Mouse (Mus musculus) megakaryocyte-erythroid progenitor cell, adult 5-6 weeks (primary cell): ENCODE data around the gene Urod. TPM values are rescaled to one million over a fixed set of nuclear protein-coding genes. Genes with fewer than 3 reads are reported as not detected.
A peak's percentile ranks its signal among the peaks of the same experiment; 100 is the strongest.

Experiments used
- ATAC-seq: replicated peaks from 2 replicates; pipeline ENCODE4 v1.8.0; 2016; ENCODE audit warnings: mild to moderate bottlenecking, inconsistent platforms; ENCODE audit not compliant: severe bottlenecking, poor library complexity, low FRiP score, low TSS enrichment
- total RNA-seq, 2 experiments: library from RNA; stranded (forward) in 1 of 2; stranded (reverse) in 1 of 2; fragments of 200-1000, 215-1000 nt in 1 of 2; fragments of >200 nt in 1 of 2; fragmentation: Nextera tagmentation in 1 of 2; gene quantifications; 2 replicates each; pipeline ENCODE4 v1.2.3; 2014 to 2017

Gene Urod
- total RNA-seq, 2 experiments from 2014 or later = 163 to 304 TPM

GRCm38 (mm10) chr4:116999513-117000154 lies 5.4 kb upstream of the Urod start:
- ATAC-seq = no peak

DNA sequence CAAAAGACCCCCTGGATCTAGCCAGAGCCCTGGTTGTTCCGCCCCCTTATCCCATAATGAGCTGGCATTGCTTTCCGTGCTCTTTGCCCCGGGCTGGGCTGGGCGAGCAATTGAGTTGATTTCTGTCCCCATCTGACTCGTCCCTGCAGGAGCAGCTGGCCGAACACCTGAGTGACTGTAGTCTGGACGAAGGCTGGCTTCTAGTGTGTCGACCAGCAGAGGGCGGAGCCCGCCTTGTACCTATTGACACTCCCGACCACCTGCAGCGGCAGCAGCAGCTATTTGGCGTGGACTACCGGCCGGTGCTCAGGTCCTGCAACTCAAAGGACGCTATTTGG lies 1.6 kb upstream of the Urod start:
- ATAC-seq = no peak

- 0 out of 2 replicates have a peak, but pooled peaks have one; percentile 15 for ATAC-seq
Measured at GRCm38 (mm10) chr4:116995131-116995797, 1.1 kb upstream of the Urod start, which contains the start of gene Hectd3. Gene Hectd3 (plus strand): TSS chr4:116995317.

DNA sequence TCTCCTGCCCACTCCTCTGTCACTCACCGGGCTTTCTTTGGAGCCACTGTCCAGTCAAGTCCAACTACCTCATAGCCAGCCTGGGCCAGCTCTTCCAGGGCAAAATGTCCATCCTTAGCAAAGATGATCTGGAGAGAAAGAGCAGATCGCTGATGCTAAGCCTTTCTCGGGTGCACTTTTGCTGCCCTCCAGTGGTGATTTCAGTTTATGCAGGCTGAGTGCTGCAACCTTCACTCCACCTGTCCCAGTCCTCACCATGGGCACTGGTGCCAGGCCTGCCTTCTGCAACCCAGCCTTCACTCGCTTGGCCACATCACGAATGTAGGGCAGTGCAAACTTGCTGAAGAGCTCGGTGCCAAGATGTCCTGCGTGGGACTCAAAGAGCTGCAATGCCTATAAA lies 2.8 kb downstream of the Urod start:
- 0 out of 2 replicates have a peak, but pooled peaks have one; percentile 20 for ATAC-seq

DNA sequence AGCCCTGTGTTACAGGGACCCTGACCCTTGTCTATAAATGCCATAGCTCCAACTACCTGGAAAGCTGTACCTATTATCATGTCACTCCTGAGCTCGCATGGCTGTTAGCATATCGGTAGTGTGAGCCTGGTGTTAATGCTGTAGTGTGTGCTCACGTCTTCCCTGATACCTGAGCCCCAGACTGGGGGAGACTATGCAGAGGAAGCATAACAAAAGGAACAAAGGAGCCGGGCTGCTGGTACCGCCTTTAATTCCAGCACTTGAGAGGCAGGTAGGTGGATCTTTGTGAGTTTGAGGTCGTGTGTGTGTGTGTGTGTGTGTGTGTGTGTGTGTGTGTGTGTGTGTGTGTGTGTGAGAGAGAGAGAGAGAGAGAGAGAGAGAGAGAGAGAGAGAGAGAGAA lies 4.5 kb downstream of the Urod start:
- ATAC-seq = no peak

GRCm38 (mm10) chr4:116987122-116987456 lies 7.1 kb downstream of the Urod start:
- no peak for ATAC-seq

DNA sequence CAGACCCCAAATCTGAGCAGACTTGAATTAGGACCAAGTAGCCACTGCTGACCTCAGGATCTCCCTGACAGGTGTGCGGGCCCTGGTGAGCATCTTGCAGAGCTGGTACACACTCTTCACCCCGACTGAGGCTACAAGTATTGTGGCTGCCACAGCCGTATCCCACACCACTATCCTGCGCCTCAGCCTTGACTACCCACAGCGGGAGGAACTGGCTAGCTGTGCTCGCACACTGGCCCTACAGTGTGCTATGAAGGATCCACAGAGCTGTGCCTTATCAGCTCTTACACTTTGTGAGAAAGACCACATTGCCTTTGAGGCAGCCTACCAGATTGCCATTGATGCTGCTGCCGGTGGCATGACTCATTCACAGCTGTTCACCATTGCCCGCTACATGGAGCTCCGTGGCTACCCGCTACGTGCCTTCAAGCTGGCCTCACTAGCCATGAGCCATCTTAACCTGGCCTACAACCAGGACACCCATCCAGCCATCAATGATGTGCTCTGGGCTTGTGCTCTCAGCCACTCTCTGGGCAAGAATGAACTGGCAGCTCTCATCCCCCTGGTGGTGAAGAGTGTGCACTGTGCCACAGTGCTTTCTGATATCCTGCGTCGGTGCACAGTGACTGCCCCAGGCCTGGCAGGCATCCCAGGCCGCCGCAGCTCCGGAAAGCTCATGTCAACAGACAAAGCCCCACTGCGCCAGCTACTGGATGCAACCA lies 7.7 kb downstream of the Urod start:
- ATAC-seq = peak; percentile 97

GRCm38 (mm10) chr4:116985681-116986080 lies 8.5 kb downstream of the Urod start:
- no peak for ATAC-seq

DNA sequence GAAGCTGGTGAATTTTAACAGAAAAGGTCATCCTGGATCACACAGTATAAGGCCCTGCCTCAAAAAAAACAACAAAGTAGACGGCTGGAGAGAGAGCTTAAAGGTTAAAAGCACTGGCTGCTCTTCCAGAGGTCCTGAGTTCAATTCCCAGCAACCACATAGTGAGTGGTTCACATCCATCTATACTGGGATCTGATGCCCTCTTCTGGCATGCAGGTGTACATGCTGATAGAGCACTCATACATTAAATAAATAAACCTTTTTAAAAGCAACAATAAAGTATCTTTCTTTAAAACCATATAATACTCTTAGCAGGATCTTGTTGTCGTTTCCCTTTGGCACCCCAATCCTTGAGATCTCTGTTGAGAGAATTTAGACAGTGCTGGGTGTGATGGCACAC lies 17.7 kb downstream of the Urod start:
- no peak for ATAC-seq

DNA sequence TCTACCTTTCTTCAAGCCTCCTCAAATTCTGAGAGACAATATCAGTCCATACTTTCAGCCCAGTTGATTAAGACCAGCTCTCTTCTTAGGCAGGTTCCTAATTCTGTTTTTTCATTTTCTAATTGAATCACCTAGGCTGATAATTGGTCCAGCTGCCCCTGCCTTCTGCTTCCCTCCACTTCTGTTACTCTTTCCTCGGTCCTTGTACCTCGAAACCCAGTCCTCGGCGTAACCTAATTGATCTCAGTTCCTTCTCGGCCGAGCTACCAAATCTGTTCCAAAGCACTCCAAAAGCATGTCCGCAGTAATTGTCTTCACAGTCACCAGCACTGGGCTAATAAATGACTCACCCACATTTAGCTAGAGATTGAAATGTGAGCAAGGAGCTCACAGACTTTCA lies 39.3 kb downstream of the Urod start:
- ATAC-seq = no peak

- no peak for ATAC-seq
Measured at GRCm38 (mm10) chr4:116951642-116952041, 42.6 kb downstream of the Urod start.

DNA sequence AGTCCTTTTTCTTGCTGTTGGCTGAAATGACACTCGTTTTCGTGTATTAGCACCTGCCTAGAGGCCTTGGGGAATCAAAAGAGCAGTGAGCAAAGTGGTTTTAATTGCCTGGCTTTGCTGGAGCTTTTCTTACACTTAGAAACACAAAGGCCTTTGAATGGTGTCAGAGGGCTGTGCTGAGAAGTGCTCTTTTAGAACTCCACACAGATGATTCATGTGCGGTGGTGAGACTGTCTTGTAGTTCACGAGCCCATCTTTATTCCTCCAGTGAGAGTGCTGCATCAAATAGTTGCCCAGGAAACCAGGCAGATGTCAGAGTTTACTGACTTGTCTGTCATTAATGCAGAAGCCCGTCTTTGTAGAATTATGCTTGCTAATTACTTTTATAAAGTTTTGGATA lies 50.2 kb downstream of the Urod start:
- no peak for ATAC-seq

GRCm38 (mm10) chr4:116942695-116943094 lies 51.5 kb downstream of the Urod start:
- no peak for ATAC-seq

Other genes with a start within 250 kb of the Urod start
- gene Toe1, start 186.8 kb downstream of the Urod start, total RNA-seq (2014; fragmentation: Nextera tagmentation) = 21.8 and 25.8 TPM in 2 replicates
- 50.7 and 76.1 TPM in 2 replicates for gene Toe1, start 186.8 kb downstream of the Urod start, total RNA-seq (2017)
- 2.5 and 9.8 TPM in 2 replicates for gene Mutyh, start 186.7 kb downstream of the Urod start, total RNA-seq (2014; fragmentation: Nextera tagmentation)
- 3.7 TPM in 1 of 2 replicates, not detected in the other for gene Mutyh, start 186.7 kb downstream of the Urod start, total RNA-seq (2017)
- not detected in 2 replicates for gene Hpdl, start 172.7 kb downstream of the Urod start, total RNA-seq (2014; fragmentation: Nextera tagmentation)
- 0.42 and 1.5 TPM in 2 replicates for gene Hpdl, start 172.7 kb downstream of the Urod start, total RNA-seq (2017)
- gene Zswim5, start 117.0 kb downstream of the Urod start, total RNA-seq (2014; fragmentation: Nextera tagmentation) = 0.20 TPM in 1 of 2 replicates, not detected in the other
- not detected in 2 replicates for gene Zswim5, start 117.0 kb downstream of the Urod start, total RNA-seq (2017)
- gene Hectd3, start 904 bp upstream of the Urod start, total RNA-seq (2014; fragmentation: Nextera tagmentation) = 10.8 and 14.8 TPM in 2 replicates
- 12.7 and 15.0 TPM in 2 replicates for gene Hectd3, start 904 bp upstream of the Urod start, total RNA-seq (2017)
- gene Eif2b3, start 25.0 kb upstream of the Urod start, total RNA-seq (2014; fragmentation: Nextera tagmentation) = 53.5 and 56.7 TPM in 2 replicates
- gene Eif2b3, start 25.0 kb upstream of the Urod start, total RNA-seq (2017) = 61.4 and 65.7 TPM in 2 replicates
- gene Ptch2, start 101.7 kb upstream of the Urod start, total RNA-seq (2014; fragmentation: Nextera tagmentation) = 0.25 TPM in 1 of 2 replicates, not detected in the other
- not detected in 2 replicates for gene Ptch2, start 101.7 kb upstream of the Urod start, total RNA-seq (2017)
- gene Btbd19, start 131.3 kb upstream of the Urod start, total RNA-seq (2014; fragmentation: Nextera tagmentation) = 17.5 and 19.1 TPM in 2 replicates
- gene Btbd19, start 131.3 kb upstream of the Urod start, total RNA-seq (2017) = 7.7 and 15.6 TPM in 2 replicates
- gene Tctex1d4, start 132.4 kb upstream of the Urod start, total RNA-seq (2014; fragmentation: Nextera tagmentation) = not detected in 2 replicates
- gene Tctex1d4, start 132.4 kb upstream of the Urod start, total RNA-seq (2017) = not detected in 2 replicates
- 0.66 and 1.8 TPM in 2 replicates for gene Plk3, start 139.6 kb upstream of the Urod start, total RNA-seq (2014; fragmentation: Nextera tagmentation)
- 0.94 and 2.8 TPM in 2 replicates for gene Plk3, start 139.6 kb upstream of the Urod start, total RNA-seq (2017)
- gene Rps8, start 161.8 kb upstream of the Urod start, total RNA-seq (2014; fragmentation: Nextera tagmentation) = 5,319 and 5,634 TPM in 2 replicates
- gene Rps8, start 161.8 kb upstream of the Urod start, total RNA-seq (2017) = 1,767 and 2,088 TPM in 2 replicates
- 28.1 and 34.2 TPM in 2 replicates for gene Kif2c, start 188.2 kb upstream of the Urod start, total RNA-seq (2014; fragmentation: Nextera tagmentation)
- 28.9 and 29.6 TPM in 2 replicates for gene Kif2c, start 188.2 kb upstream of the Urod start, total RNA-seq (2017)